Mouse (Mus musculus): ENCODE measurements around the gene Lctl.

DNA sequence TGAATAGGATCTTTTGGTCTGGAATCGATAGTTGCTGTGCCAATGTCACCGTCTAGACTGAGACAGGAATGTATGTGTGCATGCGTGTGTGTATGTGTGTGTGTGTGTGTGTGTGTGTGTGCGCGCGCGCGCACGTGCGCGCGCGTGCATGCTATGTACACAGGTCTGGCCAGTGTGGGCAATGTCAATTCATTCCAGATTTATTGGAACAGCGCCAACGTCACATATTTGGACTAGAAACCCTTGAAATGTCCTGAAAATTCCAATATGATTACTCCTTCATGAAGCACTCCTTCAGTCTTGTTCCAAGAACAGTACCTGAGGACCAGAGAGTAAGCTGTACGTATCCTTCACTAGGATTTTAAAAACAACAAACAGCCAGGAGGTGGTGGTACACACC is 6.4 kb upstream of the Lctl start:
- no peak for TF ChIP-seq POLR2A (IDR thresholded peaks at IDR 0.05; ENCODE audit: low read depth, low read length)
- no peak for TF ChIP-seq CTCF (conservative IDR thresholded peaks at IDR 0.05; ENCODE audit: insufficient read depth, insufficient read length, low read depth, low read length)

Measured in kidney, adult 2 months (tissue).